Mouse (Mus musculus): ENCODE measurements at regions not wholly inside any gene's neighbourhood (a gene's known extent, or its start where the extent isn't known, plus 50 kb on each side); places are given as distances from the start of the nearest gene placed in this dataset.
"Not testable (repeated sequence)": the region's sequence is repeated elsewhere in the genome, so short reads cannot be mapped to it uniquely, and the experiment has no call there.

DNA sequence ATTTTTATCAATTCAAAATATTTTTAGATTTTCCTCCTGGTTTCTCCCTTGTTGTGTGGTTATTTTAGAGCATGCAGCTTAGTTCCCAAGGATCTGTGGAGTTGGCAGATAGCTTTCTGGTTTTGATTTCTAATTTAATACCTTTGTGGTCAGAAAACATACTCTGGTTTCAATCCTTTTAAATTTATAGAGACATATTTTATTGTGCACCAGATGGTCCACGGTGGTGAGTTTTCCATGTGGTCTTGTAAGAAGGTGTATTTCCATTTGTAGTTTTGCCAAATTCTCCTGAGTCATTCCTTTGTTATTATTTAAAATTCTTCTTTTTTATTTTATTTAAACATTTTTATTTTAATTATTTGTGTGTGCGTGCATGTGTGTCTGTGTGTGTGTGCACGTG lies 154.5 kb downstream of the Lyplal1 start:
- no peak for DNase-seq

DNA sequence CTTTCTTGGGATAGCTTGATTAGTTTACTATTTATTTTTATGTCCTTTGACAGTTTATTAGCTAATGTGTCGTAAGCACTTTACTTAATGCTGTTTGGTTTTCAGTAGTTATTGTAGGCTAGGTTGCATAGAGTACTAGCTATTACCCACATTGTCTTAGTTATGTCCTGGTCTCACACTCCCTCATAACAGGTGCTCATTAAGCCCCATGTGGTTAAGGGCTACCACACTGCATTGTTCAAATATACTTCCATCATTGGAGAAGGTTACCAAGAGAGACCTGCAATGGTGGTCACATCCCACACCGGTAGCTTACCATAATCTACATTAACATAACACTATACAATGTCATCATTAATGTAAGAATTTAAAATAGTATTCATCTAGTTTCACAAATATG lies 153.3 kb downstream of the Lyplal1 start:
- DNase-seq = no peak

DNA sequence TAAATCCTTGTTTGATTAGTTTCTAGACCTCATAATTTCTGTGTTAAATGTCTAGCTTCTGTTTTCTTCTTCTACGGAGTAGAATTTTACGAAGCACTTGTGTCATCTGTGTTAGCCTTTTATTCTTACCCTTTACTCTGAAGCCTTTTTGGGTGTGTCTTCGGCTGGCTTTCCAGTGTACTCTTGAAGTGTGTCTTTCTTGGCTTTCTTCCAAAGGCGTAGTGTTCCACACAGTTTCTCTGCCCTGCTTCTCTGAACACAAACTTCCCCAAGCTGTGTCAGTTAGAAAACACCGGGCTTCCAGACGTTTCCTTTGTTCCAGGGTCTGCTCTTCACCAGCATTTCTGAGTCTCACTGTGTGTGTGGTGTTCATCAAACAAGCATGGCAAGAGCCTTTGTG lies 152.7 kb downstream of the Lyplal1 start:
- no peak for DNase-seq

DNA sequence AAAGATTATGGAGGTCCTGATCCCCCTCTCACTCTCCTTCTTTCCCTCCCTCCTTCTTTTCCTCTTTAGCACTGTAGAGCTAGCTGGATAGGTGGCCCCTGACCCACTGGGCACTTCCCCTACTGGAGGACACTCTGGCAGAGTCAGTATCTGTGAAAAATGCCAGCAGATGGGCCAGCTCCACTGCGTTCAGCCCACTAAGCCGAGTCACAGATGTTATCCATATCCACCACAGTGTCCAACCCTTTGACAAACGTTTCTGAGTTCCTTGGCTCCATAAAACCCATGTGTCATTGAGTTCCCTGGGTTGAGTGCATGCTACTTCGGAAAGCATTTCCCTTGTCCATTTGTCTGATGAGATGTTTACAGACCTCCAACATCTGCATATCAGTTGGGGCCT lies 149.9 kb downstream of the Lyplal1 start:
- no peak for DNase-seq

DNA sequence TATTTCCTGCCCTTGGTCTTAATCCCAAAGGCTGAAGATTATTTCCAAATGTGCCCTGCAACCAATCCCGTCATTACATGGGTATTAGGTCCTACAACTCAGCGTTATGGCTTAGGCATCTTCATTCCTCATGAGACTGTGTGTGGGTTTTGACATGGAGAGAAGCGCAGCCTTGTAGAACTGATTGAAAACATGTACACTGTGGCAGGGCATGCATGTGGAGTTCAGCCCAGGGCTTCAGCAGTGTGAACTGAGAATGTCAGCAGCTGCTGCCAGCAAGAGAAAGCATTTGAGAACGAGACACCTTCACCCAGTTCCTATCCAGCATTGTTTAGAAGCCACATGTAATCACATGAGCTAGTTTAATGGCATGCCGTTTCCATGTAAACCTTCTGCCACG lies 149.3 kb downstream of the Lyplal1 start:
- DNase-seq = no peak

DNA sequence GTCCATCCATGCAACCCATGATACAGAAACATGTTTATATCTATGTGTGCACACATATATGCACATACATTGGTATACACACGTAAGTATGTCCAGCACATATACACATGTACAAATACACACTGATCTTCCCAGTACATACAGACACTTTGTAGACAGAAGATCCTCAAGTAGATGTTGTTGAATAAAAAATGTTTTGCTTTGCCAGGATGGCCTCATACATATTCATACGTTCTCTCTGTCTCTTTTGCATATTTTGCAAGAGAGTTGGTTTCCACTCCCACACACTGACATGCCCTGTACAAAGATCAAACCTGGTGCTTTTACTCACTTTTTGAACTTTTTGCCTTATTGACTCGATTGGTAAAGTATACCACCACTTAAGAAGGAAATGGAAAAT lies 148.5 kb downstream of the Lyplal1 start:
- DNase-seq = no peak

DNA sequence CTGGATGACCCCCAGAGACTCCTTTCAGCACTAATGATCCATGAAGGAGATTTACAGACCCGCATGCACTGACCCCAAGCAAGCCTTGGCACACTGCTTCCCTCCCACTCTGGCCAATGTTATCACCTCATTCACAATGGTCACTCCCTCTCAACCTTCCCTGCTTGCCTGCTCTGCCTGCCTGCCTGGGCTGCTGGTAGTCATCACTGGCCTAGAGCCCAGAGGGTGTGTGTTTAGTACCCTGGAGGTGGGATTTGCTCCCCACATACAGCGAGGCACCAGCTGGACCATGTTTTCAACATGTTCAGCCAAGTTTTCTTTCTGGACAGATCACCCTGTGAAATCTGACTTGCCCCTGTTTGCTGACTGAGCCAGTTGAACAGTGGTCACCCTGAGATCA lies 147.9 kb downstream of the Lyplal1 start:
- DNase-seq = no peak

DNA sequence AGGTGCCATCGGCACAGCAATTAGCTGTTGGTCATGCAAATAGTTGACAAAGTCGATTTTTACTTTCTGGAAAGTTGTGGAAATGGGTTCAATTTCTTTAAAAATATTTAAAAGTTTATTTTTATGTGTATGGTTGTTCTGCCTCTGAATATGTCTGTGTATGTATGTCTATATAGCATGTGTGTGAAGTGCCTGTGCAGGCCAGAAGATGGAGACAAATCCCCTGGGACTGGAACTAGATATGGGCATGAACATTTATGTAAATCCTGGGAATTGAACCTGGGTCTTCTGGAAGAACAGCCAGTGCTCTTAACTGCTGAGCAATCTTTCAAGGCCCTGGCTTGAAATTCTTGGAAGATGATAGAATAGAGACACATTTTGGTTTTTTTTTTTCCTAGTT lies 140.0 kb downstream of the Lyplal1 start:
- no peak for DNase-seq

DNA sequence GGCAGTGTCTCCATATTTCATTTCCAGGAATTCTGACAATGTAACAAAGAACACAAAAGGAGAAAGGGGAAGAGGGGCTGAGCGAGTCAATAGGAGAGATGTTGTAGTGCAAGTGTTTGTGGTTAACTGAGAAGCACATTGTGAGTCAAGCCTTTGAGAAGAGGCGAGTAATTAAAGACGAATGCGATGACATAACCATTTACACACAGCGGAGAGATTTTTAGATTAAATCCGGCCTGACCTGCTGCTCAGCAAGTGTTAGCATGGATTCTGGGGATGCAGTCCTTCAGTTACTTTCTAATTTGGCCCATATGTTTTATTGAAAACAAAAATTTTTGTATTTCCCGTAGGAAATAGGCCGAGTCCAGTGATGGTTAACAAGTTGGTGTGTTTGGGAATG lies 127.7 kb downstream of the Lyplal1 start:
- no peak for DNase-seq

DNA sequence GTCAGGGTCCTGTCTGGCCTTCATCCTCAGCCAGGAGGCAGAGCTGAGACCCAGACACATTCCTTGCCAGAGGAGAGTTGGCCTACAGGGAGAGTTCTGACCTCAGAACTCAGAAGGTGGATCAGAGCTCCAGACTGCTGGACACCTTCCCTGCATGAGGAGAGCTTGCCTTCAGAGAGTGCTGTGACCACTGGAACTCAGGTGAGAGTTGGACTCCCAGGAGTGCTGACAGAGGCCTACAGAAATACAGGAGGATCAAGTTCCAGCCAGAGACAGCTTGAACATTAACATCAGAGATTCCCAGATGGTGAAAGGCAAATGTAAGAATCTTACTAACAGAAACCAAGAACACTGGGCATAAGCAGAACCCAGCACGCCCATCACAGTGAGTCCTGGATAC lies 117.0 kb downstream of the Lyplal1 start:
- DNase-seq = not testable (repeated sequence)

DNA sequence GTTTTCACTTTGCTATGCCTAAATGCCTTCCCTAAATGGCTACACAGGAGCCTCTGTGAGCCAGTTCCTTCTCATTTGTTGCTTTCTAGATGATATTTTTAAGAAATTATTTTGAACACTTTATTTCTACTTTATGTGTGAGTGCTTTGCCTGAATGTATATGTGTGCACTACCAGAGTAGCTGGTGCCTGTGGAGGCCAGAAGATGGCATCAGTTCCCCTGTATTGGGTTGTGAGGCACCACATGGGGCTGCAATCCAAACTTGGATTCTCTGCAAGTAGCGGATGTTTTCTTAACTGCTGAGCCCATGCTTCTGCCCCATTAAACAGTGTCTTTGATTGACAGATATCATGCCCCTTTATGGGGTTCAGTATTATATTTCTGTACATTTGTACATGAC lies 103.7 kb downstream of the Lyplal1 start:
- DNase-seq = no peak

DNA sequence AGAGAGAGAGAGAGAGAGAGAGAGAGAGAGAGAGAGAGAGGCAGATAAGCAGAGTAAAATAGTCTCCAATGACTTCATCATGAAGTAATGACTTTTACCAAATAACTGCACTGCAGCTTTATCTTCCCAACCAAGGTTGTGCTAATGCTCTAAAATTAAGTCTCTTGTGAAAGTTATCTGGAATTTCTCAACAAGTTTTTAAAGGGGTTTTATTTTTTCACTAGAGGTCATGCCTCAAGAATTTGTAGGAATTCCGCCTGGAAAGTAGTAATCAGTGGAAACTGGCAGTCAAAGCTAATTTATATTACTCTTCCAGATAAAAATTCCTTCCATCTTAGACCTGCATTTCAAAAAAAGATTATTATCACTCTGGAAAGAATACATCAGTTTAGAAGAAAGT lies 102.9 kb downstream of the Lyplal1 start:
- no peak for DNase-seq

DNA sequence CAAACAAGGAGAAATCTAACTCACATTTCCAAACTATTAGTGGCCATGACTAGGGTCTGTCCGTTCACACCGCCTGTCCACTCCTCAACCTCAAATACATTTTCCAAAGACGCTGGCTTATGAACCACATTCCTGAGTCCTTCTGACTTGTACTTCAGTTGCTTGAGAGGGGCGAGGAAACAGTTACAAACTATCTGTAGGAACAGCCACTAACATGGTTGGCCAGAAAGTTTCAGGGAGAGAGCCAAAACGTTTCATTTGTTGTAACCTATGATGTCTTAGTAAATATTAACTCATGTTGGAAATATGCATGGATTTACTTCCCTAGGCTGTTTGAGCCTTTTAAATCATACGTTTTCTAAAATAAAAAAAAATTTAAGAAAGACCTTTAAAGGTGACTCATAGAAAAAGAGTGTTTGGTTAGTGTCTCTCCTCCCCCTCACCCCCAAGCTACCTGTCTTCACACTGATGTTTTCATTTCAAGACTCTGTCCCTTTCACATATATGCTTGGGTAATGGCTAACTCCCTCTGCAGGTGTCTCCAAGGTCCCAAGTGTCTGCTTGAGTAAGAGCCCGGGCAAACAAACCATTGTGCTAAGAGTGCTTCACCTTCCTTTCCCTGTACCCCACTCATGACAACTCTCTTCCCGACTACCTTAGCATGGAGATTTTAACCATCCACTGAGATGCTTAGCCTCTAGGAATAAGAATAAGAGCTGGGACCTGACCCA lies 101.1 kb downstream of the Lyplal1 start:
- DNase-seq = no peak

DNA sequence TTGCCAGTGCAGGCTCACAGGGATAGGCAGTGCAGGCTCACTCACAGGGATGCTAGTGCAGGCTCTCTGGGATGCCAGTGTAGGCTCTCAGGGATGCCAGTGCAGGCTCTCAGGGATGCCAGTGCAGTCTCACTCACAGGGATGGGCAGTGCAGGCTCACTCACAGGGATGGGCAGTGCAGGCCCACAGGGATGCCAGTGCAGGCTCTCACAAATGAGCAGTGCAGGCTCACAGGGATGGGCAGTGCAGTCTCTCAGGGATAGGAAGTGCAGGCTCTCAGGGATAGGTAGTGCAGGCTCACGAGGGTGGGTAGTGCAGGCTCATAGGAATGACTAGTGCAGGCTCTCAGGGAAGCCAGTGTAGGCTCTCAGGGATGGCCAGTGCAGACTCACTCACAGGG lies 99.6 kb downstream of the Lyplal1 start:
- DNase-seq = no peak

DNA sequence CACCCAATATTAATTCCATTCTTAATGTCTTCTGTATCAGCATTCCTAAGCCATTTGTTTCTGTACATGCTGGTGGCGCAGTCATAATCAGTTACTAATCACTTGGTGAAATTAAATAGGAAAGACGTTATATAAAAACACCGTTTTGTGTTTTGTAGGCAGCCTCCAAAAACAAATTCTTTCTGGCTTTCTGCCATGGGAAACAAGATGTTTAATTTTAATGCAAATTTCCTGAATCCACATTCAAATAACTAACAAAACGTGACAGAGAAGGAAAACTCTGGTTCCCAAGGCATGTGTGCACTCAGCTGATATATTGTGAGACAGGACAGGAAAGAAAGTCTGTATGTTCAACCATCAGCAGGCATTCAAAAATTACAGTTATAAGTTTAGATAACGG lies 97.6 kb downstream of the Lyplal1 start:
- DNase-seq = no peak

DNA sequence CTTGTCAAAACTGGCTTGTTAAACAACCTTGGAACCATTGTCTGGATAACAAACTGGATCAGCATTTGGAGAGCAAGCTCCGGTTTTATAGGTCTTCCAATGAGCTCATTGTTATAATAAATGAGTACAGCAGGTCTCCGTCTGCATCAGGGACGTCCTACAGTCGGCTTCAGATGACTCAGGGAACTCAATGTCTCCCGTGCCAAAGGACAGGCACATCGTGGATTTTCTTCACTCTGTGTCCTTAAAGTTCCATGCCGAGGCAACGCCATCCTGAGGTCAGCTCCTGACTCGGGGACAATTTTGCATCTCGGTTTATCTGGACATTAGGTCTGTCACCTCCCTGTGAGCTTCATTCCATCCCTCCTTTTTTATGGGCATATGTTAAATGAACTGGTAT lies 85.2 kb downstream of the Lyplal1 start:
- DNase-seq = no peak

DNA sequence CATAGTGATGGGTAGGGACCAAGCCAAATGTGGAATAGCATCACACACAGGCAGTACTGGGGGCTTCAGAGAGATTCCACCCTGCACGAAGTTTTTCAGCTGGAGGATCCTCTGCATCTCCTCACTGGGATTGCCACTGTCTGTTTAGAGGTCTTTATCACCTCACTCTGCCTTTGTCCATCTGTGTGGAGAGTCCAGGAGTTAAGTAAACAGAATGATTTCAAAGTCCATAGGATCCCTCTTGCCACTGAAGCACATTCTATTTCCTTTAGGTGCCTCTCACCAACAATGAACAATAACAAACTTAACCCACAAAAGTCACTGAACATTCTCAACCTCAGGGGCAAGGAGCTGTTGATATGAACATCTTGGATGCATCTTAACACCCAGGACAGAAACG lies 82.7 kb downstream of the Lyplal1 start:
- no peak for DNase-seq

All from cerebellum, adult 11-12 months (tissue).